Mouse (Mus musculus) right cerebral cortex, postnatal 10 days (tissue): ENCODE measurements around the gene Slfn2.
"Not testable (repeated sequence)": the region's sequence is repeated elsewhere in the genome, so short reads cannot be mapped to it uniquely, and the experiment has no call there.

Experiments
- DNase-seq, 2 experiments: peaks; one replicate each; pipeline ENCODE4 v3.0.0; 2021; ENCODE audit warnings: low spot score in 2 of 2

The Slfn2 gene

GRCm38 (mm10) chr11:83064946-83065345, at the start of gene Slfn2:
TSS of gene Slfn2 (plus strand) at chr11:83065112.
- DNase-seq: no peak

GRCm38 (mm10) chr11:83016093-83016492, 48.8 kb upstream of the Slfn2 start:
- no peak for DNase-seq

- not testable (repeated sequence) for DNase-seq
Measured at GRCm38 (mm10) chr11:83019561-83020519, 45.1 kb upstream of the Slfn2 start.

- DNase-seq: peak; percentile 28 to 36
Measured at GRCm38 (mm10) chr11:83020621-83021020, 44.3 kb upstream of the Slfn2 start, which contains the start of gene Slfn8. TSS of gene Slfn8 (minus strand) at chr11:83020810.

GRCm38 (mm10) chr11:83038686-83039085, 26.2 kb upstream of the Slfn2 start:
- not testable (repeated sequence) for DNase-seq

GRCm38 (mm10) chr11:83039156-83039555, 25.8 kb upstream of the Slfn2 start:
- DNase-seq: no peak

GRCm38 (mm10) chr11:83039796-83040195, 25.1 kb upstream of the Slfn2 start:
- DNase-seq: no peak

GRCm38 (mm10) chr11:83040325-83040724, 24.6 kb upstream of the Slfn2 start:
- no peak for DNase-seq

GRCm38 (mm10) chr11:83041000-83041399, 23.9 kb upstream of the Slfn2 start:
- no peak for DNase-seq

- DNase-seq: no peak
Measured at GRCm38 (mm10) chr11:83043891-83044290, 21.0 kb upstream of the Slfn2 start.

- no peak for DNase-seq
Measured at GRCm38 (mm10) chr11:83045642-83046041, 19.3 kb upstream of the Slfn2 start.

GRCm38 (mm10) chr11:83057863-83058262, 7.0 kb upstream of the Slfn2 start:
- DNase-seq: peak; percentile 36 to 50

- DNase-seq: no peak
Measured at GRCm38 (mm10) chr11:83060412-83061020, 4.4 kb upstream of the Slfn2 start.

GRCm38 (mm10) chr11:83061806-83062205, 3.1 kb upstream of the Slfn2 start:
- DNase-seq: peak in 1 of 2 experiments; percentile 1

- no peak for DNase-seq
Measured at GRCm38 (mm10) chr11:83063126-83063525, 1.8 kb upstream of the Slfn2 start.

GRCm38 (mm10) chr11:83063941-83064349, 967 bp upstream of the Slfn2 start:
- no peak for DNase-seq

GRCm38 (mm10) chr11:83065441-83066344, 781 bp downstream of the Slfn2 start:
- no peak for DNase-seq

- peak in 1 of 2 experiments; percentile 36 for DNase-seq
Measured at GRCm38 (mm10) chr11:83066640-83067531, 2.0 kb downstream of the Slfn2 start.

- DNase-seq: no peak
Measured at GRCm38 (mm10) chr11:83067982-83068694, 3.2 kb downstream of the Slfn2 start.
